Mouse (Mus musculus): ENCODE results near the gene Top2a.
"Not testable (repeated sequence)": the region's sequence is repeated elsewhere in the genome, so short reads cannot be mapped to it uniquely, and the experiment has no call there.

Gene Top2a

DNA sequence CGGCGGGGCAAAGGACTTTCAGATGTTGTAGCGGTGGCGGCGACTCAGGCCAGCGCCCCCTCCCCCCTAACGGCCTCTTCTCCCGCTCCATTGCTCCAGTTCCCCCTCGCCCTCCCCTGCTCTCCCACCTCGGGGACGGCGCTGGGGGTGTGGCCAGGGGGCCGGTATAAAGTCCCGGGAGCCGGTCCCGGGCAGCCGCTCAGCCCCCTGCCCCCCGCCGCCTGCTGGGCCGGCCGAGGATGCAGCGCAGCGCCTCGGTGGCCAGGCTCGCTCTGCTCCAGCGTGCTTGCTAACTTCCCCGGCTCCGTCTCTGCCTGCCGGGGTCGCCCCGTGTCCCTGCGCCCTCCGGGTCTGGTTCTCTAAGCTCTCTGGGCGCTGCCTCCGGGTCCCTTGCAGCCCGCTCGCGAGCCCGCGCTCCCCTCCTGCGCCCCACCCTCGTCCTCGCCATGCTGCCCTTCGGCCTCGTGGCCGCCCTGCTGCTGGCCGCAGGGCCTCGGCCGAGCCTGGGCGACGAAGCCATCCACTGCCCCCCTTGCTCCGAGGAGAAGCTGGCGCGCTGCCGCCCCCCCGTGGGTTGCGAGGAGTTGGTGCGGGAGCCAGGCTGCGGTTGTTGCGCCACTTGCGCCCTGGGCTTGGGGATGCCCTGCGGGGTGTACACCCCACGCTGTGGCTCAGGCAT, 17.2 kb upstream of the Top2a start, which contains the start of gene Igfbp4:
Igfbp4 (plus strand) TSS at position 194 of the 679 bp plus-strand sequence.
- peak; percentile 37 to 51 for DNase-seq (ENCODE audit: low spot score in 2 of 2)

DNA sequence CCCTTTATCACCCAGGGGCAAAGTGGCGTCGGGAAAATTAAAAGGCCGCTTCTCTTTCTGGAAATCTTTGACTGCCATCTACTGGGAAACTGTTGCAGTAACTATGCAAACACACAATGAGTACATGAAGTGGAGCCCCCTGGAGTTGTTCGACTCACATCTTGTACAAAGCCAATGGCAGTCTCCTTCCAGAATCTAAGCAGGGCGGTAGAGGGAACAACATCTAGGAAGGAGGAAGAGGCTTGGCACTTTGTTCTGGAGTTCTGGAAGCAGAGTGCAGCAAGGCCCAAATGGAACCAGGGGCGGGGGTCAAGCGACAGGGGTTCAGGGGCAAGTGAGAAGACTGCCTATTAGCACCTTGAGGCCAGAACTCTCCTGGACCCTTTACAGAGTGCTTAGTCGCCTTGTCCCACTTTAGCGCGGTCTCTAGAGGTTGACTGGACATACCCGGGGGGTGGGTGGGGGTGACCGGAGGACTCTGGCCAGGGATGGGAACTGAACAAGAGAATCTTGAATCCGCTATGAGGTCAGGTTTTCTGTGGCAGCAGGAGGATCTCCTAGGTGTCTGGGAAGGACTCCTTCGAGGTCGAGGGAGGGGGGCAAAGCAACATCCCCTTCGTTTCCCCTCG, 16.5 kb upstream of the Top2a start:
- DNase-seq (ENCODE audit: low spot score in 2 of 2), result peak in 1 of 2 experiments; percentile 24

DNA sequence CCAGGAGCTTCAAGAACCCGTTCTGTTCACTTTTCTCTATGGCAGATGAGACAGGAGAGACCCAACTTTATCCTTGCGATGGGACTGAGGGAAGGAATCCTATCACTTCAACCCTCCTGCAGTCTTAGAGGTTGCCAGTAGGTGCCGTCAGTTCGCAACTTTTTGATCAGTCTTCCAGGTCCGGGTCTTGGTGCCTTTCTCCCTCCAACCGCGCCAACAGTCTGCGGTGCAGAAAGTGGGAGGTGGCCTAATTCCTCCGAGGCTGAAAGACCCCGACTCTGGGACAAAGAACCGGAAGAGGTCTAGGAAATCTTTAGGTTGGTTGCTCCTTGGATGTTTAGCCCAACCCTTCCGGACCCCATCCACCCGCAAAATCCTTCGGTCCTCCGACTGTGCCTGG, 15.8 kb upstream of the Top2a start:
- DNase-seq (ENCODE audit: low spot score in 2 of 2), result peak; percentile 58 to 76

DNA sequence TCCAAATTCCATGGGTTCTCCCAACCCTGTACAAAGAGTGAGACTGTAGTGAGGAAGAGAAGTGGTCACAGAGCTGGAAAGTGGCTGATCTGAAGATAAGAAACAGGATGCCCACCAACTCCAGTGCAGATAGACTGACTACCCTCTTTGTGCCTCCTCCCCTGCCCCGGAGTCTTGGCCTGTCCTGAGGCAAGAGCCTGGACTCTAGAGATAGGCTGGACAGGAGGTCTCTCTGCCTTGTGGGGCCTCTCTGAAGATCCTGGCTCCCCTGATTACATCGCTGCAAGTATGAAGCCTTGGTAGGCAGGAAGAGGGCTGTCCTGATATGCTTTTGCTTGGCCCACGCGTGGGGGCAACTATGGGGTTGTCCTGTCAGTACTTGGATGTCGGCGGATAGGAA, 12.3 kb upstream of the Top2a start:
- no peak for DNase-seq (ENCODE audit: low spot score in 2 of 2)

DNA sequence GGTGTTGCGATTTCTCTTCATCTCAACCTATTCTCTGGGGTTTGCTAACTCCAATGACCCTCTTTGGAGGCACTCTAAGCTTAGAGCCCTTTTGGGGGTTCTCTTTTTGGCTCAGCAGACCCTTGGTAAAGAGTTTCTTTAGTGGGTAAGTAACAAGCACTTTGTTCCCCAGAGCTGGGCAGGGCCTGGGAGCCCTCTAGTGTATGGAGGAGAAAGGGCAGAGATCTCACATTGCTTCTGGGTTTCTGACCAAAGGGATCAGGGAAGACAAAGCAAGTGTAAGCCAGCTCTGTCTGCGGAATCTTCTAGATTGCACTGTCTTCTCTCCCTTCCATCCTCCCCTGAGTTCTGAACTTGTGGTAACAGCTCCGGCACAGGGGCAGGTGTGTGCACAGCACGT, 11.4 kb upstream of the Top2a start:
- no peak for DNase-seq (ENCODE audit: low spot score in 2 of 2)

DNA sequence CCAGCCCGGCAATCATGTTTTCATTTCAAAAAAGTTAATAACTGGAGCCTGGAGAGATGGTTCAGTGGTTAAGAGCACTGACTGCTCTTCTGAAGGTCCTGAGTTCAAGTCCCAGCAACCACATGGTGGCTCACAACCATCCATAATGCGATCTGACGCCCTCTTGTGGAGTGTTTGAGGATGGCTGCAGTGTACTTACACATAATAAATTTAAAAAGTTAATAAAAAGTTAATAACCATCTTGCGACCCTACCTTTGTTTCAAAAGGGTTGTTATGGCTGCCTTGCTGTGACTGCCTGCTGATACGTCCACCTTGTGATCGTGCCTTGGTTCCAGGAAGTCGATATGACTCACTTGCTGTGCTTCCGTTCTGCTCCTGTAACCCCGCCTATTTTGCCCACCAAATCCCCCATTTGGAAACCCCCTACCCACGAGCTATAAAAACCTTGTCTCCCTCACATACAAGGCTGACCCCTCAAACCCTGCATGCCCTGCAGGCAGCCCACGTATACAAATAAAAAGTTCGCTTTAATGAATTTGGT, 3.0 kb upstream of the Top2a start:
- no peak for DNase-seq (ENCODE audit: low spot score in 2 of 2)

DNA sequence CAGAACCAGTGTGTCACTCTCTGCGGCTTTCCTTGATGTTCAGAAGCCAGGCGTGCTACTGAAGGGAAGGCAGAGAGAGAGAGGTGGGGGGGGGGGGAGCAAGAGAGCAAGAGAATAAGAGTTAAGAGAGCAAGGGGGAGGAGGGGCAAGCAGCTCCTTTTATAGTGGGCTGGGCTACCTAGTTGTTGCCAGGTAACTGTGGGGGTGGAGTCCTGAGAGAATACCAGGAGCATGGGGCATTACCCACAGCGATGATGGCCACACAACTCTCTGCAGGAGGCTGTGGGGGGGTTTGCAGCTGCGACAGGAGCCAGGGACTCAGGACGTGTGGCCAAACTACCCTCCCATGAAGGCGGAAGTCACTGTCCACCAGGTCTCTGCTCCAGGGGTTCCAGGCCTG, 1.9 kb upstream of the Top2a start:
- no peak for DNase-seq (ENCODE audit: low spot score in 2 of 2)

DNA sequence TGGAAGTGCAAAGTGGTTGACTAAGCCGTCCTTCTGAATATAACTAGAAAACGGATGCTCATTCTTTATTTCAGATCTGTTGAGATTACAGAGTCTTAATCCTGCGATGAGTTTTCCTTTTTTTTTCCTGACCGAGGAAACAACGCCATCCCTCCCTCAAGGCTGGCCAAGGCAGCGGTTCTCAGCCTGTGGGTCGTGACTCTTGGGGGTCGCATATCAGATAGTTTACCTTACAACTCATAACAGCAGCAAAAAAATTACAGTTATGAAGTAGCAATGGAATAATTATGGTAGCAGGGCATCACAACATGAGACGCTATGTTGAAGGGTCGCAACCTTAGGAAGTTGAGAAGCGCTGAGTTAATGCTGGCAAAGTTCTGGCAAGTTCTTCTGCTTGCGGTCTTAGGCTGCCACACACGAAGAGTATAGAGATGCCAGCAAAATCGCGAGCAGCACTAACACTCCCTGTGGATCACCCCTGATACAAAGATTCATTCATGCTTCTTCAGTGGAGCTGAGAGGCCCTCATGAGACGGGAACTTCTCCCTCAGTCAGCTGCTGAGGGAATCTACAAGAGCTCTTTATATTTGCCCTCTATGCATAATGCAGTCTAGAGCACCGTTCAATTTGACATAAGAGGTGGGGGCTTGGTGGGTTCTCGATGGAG, 612 bp upstream of the Top2a start:
- DNase-seq (ENCODE audit: low spot score in 2 of 2), result peak in 1 of 2 experiments; percentile 13

DNA sequence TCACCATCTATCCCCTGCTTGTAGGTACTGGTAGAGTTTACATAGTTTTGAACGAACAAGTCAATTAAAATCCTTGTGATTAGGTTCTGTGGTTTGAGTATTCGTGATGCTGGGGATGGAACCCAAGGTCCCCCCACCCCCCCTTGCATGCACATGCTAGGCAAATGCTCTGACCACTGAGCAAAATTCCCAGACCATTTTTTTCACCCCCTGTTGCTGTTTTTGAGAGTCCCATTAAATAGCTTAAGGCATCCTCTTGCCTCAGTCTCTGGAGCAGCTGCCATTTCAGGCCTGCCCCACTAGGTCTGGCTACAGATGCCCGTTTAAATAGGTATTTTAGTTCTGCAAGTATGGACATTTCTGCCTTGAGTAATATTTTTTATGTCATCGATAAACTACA, 895 bp downstream of the Top2a start:
- DNase-seq (ENCODE audit: low spot score in 2 of 2), result no peak

DNA sequence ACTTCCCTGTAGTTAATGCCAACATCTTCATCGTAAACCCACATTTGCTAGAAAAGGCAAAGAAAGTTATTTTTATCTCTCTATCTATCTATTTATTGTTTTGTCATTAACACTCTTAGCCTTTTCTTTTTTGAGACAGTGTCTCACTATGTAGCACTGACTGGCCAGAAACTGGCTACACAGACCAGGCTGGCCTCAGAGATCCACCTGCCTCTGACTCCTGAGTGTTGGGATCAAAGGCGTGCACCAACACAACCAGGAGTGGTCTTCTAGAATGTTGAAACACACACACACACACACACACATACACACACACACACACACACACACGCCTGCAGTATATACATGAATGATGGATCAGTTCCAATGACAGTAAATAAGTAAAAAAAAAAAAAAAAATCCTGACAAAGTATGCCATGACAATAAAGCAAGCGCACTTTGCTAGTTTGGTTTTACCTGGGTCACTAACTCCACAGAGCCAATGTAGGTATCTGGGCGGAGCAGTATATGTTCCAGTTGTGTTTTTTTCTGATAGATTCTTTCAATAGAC, 1.5 kb downstream of the Top2a start:
- DNase-seq (ENCODE audit: low spot score in 2 of 2), result no peak

DNA sequence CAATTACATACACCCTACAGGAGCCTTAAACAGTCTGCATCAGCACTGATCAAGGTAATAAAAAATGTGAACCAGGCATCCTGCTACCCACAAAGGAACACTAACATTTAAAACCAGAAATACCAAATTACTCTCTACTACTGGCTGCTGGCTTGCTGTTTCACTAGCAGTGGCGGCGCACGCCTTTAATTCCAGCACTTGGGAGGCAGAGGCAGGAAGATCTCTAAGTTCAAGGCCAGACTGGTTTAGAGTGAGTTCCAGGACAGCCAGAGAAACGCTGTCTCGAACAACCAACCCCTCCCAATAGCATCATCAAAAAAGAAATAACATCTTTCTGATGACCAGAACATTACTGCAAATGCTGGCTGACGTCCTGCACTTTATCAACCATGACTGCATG, 4.1 kb downstream of the Top2a start:
- DNase-seq (ENCODE audit: low spot score in 2 of 2), result no peak

DNA sequence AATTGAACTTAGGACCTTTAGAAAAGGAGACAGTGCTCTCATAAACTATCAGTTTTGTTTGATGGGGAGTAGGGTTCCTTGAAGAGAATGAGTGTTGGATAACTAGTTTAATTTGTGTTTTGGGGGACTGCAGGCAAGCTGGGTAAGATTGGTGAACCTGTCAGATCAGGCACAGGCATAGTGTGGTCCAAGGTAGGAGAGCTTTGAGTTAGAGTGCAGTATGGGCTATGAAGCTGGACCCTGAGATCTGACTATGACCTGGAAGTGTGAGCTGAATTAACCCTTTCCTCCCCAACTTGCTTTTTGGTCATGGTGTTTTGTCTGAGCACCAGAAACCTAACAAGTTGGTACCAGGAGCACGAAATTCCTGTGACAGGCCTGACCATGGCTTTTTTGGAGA, 10.1 kb downstream of the Top2a start:
- no peak for DNase-seq (ENCODE audit: low spot score in 2 of 2)

DNA sequence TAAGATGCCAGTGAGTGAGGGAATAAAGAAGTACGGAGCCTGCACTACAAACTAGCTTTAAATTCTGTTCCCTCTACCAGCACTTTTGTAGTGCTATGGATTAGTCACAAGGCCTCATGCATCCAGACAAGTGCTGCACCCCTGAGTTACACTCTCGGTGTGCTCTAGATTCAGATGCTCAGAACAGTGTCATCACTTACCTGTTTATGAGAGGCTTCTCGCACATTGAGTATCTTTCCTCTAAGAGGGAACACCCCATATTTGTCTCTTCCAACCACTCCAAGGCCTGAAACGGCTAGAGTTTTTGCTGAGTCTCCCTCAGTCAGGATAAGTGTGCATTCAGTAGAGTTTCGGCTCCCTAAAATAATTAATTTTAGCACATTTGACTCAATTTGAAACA, 13.3 kb downstream of the Top2a start:
- no peak for DNase-seq (ENCODE audit: low spot score in 2 of 2)

DNA sequence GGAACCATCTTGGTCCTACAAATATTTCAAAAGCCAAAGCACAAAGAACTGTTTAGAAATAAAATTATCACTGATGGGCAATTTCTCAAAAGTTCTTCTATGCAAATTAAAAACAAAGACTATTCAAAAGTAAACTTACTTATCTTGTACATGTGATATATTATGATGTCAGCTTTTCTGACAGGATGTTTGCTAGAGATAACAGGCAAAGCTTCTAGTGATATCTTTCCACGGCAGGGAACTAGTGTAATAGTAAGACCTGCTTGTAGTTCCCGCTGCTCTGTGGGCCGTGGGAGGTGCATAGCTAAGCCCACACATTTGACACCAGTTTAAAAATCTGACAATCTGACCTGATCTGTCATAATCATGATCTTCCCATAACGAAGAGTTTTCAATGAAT, 13.9 kb downstream of the Top2a start:
- no peak for DNase-seq (ENCODE audit: low spot score in 2 of 2)

DNA sequence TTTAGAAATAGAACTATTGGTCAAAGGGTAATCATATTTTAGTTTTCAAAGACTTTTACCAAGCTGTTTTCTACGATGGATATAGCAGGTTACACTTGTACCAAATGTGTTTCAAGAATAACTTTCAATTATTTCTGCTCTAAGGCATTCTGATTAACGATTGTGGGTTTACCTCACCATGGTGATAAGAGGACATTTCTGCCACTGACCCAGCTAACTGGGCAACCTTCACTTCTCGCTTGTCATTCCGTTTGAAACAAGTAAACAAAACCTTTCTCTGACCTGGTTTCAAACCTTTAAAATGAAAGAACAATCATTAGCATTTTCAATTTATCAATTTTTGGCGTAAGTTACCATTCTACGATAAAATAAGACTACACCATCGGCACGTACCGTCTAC, 17.2 kb downstream of the Top2a start:
- DNase-seq (ENCODE audit: low spot score in 2 of 2), result no peak

DNA sequence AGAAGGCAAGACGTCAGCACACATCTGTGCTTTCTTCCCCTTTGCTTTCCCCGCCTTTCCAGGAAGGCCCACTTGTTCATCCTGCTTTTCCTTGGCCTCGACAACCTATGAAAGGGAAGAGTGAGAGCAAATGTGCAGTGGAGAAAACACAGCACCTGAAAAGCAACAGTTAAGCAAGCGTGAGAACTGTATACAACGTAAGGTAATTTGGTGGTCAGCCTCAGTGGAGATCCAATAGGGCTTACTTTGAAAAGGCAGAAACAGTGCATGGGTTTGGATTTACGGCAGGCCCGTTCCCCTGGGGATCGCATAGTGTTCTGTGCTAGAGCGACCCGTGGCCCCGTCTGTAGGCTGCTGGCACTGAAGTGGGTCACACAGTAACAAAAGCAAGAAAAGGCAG, 24.7 kb downstream of the Top2a start:
- DNase-seq (ENCODE audit: low spot score in 2 of 2), result no peak

DNA sequence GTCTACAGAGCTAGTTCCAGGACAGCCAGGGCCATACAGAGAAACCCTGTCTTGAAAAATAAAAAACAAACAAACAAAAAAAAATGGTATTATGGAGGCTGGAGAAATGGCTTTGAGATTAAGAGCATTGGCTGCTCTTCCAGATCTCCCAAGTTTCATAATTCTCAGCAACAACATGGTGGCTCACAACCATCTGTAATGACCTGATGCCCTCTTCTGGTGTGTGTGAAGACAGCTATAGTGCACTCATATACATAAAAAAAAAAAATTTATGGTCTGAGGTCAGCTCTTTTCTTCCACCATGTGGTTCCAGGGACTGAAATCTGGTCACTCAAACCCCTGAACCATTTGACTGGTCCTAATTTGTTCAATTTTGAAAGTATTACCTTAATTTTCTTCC, 25.2 kb downstream of the Top2a start:
- no peak for DNase-seq (ENCODE audit: low spot score in 2 of 2)

DNA sequence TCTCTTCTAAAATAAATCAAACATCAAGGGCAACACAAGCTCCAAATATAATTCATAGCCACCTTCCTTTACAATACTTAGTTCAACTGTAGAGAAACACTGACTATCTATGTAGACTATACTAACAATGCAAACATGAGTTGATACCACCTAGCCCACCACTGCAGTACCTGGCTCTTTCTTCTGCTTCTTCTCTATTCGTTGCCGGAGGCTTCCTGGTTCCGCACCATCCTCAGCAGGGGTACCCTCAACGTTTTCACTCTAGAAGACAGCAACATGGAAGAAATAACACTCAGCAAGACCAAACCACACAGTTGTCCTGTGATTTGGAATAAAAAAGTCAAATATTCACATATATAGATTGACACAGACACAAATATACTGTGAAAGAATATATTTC, 26.3 kb downstream of the Top2a start:
- DNase-seq (ENCODE audit: low spot score in 2 of 2), result no peak

DNA sequence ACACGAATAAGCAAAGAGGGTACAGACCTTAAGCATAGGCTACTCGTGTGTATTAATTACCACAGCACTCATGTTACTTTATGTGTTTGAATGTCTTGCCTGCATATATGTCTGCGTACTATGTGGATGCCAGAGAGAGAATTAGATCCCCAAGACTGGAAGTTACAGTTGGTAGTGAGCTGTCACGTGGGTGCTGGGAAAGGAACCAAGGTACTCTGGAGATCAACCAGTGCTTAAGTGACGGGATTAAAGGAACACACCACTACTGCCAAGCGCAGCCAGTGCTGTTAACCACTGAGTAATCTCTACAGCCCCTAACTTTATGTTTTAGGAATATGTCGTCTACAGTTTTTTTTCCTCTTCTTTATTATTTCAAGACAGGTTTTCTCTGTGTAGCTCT, 28.0 kb downstream of the Top2a start:
- DNase-seq (ENCODE audit: low spot score in 2 of 2), result no peak

DNA sequence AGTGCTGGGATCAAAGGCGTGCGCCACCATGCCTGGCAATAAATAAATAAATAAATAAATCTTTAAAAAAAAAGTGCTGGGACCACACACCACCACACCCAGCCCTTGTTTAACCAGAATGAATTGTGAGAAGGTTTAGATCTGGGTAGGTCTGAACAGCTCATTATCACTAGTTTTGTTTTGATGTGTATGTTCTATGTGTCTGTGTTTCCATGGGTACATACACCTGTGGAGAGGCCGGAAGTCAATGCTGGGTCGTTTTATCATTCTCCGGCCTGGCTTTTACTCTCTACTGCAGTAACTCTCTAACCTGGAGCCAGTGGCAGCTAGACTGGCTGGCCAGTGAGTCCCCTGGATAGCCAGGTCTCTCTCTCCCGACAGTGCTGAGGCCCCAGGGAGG, 33.1 kb downstream of the Top2a start:
- no peak for DNase-seq (ENCODE audit: low spot score in 2 of 2)

DNA sequence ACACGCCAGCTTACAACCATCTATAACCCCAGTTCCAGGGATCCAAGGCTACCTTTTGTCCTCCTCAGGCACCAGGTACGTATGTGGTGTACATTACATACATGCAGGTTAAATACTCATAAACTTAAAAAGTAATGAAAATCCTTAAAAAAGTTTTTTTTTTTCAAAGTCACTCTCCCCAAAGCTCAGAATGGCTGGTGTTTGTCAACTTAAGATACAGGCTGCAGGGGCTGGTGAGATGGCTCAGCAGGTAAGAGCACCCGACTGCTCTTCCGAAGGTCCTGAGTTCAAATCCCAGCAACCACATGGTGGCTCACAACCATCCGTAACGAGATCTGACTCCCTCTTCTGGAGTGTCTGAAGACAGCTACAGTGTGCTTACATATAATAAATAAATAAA, 35.7 kb downstream of the Top2a start:
- not testable (repeated sequence) for DNase-seq (ENCODE audit: low spot score in 2 of 2)

DNA sequence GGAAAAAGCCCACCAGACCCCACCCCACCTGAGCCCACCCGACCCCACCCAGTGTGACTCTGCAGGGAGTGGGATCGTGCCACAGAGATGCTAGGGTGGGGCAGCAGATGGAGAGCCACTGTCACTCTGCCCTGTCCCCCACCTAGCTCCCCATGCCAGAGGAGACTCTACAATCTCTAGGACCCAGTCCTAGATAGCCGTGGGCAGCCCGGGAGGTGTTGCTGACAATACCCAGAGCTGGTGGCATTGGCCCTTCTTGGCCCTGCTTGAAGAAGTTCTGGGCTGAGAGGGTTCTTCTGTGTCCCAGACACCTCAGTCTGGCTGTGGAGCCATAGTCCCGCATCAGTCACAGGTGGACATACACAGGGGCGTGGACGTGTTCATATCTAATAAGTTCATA, 38.4 kb downstream of the Top2a start:
- DNase-seq (ENCODE audit: low spot score in 2 of 2), result no peak

DNA sequence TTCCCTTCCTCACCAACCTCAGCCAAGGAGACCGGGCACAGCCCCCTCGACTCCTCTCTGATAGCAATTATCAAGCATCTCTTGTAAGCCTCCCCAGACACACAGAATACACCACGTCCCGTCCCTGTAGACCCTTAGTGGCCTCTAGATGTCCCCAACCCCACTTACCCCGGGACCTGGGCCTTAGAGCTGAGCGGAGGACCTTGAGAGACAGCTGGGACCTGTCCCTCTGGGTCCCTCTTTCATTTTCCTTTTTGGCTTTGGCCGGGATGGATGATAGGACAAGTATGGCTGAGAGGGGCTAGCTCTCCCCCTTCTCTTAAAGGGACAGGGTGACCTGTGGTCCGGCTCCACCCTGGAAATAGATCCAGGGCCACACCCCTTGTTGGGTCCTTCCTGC, 40.4 kb downstream of the Top2a start:
- DNase-seq (ENCODE audit: low spot score in 2 of 2), result no peak

Data from spleen, postnatal 10 days (tissue).